Mouse (Mus musculus) cortical plate, adult 2 months (tissue): ENCODE results near the gene Tent5a.

Source experiments
- CTCF ChIP-seq: fragments of 200-500 bp; IDR thresholded peaks from 2 replicates; pipeline ENCODE4 v1.5.1; 2011; ENCODE audit warnings: mild to moderate bottlenecking, control low read depth, low read length; ENCODE audit not compliant: insufficient read depth; ENCODE audit errors: extremely low read depth
- POLR2A ChIP-seq: fragments of 200-500 bp; IDR thresholded peaks from 2 replicates; pipeline ENCODE4 v1.6.1; 2011; ENCODE audit warnings: mild to moderate bottlenecking, low read length, control low read depth; ENCODE audit not compliant: insufficient read depth; ENCODE audit errors: extremely low read depth

GRCm38 (mm10) chr9:85326292-85327241 is 581 bp downstream of the Tent5a start:
- no peak for TF ChIP-seq CTCF
- no peak for TF ChIP-seq POLR2A
